Mouse (Mus musculus) C2C12 (cell line): ENCODE results near the gene Nol9.

Source experiments
- CEBPB ChIP-seq: IDR thresholded peaks from one replicate; pipeline ENCODE4 v1.6.1; 2011; ENCODE audit warnings: low read depth, mild to moderate bottlenecking, control low read depth, moderate library complexity
- CTCF ChIP-seq: IDR thresholded peaks from one replicate; pipeline ENCODE4 v1.5.1; 2011; ENCODE audit not compliant: control insufficient read depth, insufficient read depth, insufficient read length
- USF1 ChIP-seq: IDR thresholded peaks from one replicate; pipeline ENCODE4 v1.6.1; 2011; ENCODE audit warnings: low read depth, mild to moderate bottlenecking, control low read depth, moderate library complexity

DNA sequence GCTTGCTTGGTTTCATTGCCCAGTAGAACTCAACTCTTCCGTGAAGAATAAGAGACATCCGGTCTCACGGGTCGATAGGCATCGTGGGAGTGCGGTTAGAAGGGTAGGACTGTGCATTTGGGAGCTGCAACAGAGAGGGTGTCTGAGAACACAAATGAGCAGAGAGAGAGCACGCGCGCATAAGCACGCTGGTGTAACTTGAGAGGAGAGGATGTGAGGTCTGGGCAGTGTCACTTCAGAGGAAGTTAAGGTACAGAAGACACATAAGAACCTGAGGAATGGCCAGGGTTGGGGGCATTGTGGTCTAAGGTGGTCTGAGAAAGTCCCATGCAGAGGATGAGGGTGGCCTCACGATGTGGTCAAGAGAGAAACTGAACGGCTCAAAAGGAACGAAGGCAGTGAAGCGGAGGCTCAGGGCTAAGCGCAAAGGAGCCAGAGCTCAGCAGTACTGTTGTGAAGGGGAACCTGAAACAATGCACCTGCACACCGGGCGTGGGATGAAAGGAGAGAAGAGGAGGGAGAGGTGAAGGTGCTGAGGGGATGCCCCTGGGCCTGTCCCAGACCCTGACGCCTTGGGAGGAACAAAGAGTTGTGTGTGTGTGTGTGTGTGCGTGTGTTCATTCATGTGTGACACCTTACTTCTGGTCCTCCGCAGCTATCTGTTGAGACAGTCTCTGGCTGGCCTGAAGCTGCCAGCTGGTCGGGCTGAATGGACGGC lies 3.0 kb downstream of the Nol9 start:
- TF ChIP-seq CEBPB (no peak), CTCF (no peak), USF1 (no peak)
